Mouse (Mus musculus) induced T-regulatory cell, adult 2 months (primary cell): ENCODE data around the gene Krt7.

Experiments used
- DNase-seq: peaks from one replicate; pipeline ENCODE4 v3.0.0-alpha.2; 2012; ENCODE audit warnings: low read depth

Krt7 gene

DNA sequence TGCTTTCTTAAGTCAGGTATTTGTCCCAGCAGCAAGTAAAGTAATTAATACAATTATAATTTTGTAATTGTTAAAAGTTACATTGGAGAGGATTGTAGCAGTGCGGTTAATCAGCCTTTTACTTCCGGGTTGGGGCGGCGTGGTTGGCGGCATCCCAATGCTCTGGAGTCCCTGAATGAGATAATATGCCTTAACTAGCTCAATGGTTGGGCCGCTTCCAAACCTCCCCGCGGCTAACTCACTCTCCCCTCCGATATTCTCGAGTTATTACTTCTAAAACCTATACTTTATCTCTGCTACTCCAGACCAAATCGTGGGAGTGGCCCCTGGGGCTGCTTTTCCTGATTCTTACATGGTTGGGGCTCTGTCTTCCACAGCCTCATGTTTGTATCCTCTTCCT, 35.7 kb downstream of the Krt7 start:
- DNase-seq: no peak

- no peak for DNase-seq
Observed at GRCm38 (mm10) chr15:101447444-101447843, 36.6 kb downstream of the Krt7 start, which contains the start of gene Krt88. Krt88 (plus strand) TSS chr15:101447744.

- peak; percentile 62 for DNase-seq
Observed at GRCm38 (mm10) chr15:101453093-101453736, 42.4 kb downstream of the Krt7 start.

DNA sequence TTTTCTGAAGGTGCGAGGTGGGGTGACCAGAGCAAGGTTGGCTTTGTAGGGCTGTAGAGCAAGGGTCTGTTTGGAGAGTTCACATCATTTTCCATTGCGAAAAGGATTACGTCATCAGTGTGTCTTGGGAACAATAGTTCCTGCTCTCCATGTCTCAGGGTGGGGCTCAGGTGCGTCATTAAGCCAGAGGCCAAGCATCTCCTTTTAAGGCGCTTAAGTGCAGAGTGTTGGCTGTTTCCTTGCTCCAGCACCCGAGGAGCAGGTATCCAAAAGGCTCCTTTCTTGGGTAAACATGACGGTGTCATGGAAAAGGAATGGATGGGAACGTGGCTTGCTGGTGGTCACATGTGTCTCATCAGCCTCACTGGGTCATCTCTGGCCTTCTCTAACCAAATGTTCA, 43.9 kb downstream of the Krt7 start:
- DNase-seq: no peak

DNA sequence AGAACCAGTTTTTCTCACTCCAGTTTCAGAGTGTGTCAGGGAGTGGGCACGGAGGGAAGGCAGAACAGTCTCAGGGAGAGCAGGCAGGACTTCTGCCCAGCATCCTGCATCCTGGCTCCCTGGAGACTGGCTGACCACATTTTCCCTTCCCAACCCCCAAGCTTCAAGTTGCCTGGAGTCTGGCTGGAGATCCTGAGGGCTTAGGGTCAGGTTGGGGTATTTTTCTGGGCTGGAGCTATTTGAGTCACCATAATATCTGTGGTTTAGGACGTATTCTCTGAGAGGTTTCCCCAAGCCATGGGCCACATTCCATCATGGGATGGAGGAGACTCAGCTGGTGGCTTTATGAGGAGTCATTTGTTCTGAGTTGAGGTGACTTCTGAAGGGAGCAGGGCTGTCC, 44.4 kb downstream of the Krt7 start:
- no peak for DNase-seq

DNA sequence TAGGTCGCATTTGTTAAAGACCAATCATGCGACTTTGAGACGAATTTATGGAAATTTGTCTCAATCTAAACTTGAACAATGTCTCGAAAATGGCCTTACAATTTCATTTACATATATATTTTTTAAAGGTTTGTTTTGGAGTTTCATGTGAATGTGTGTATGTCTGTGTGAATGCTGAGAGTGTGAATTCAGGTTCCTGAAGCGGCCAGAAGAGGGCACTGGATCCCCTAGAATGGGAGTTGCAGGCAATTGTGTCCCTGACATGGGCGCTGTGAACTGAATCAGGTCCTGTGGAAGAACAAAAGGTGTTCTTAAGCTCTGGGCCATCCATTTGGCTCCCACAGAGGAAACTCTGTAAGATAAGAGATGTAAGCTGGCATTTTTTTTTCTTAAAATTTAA, 45.0 kb downstream of the Krt7 start:
- DNase-seq: no peak

GRCm38 (mm10) chr15:101458361-101458930, 47.6 kb downstream of the Krt7 start:
- DNase-seq: no peak

DNA sequence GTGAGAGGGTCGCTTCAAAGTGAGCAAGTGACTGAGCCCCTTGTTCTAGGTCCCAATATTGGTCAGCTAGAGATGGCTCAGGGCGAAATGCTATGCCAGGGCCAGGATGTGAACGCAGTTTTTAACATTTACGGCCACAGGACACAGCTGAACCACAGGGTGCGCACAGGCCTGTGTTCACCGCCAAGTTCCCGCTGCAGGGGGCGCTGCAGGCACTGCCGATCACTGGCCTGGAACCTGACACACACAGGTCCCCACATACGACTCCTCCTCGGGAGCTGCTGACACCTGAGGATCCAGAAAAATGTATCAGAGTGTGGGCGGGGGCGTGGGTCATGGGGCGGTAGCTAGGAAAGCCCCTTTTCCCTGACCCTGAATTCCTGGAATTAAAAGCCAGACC, 48.4 kb downstream of the Krt7 start:
- no peak for DNase-seq

DNA sequence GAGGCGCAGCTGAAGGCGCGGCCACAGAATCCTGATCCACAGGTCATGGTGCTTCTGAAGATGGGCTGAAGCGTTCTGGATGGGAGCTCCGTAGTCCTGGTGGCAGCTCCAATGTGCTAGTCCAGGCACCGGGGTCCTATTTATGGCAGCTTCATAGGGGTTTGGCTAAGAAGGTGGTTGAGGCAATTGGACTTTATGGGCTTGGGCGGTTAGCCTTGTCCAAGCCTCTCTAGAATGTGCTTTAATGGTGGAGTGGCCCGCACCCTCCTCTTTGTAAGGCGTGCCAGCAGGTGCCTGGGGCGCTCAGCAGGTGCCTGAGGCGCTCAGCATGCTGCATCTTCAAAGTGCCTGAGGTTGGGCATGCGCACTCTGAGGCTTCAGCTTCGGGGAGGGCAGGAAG, 52.8 kb downstream of the Krt7 start, which contains the start of gene Krt81:
Gene Krt81, minus strand, starts transcription at position 101 of the 400 bp plus-strand sequence.
- no peak for DNase-seq

DNA sequence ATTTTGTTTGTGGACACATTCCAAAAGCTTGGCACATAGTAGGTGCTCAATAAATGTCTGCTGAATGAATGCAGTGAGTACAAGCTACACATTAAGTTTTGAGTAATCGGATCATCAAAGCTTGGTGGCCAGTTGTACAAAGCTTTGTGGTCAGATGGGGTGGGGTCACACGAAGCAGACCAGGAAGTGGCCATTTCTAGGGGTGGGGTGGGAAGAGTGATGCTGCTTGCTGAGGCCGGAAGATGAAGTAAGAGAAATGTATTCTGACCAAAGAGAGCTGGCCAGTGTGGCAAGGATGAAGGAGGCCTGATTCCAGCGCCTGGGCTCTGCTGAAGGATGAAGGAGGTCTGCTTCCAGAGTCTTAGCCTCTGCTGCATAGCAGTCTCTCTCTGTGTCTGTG, 58.2 kb downstream of the Krt7 start:
- no peak for DNase-seq

DNA sequence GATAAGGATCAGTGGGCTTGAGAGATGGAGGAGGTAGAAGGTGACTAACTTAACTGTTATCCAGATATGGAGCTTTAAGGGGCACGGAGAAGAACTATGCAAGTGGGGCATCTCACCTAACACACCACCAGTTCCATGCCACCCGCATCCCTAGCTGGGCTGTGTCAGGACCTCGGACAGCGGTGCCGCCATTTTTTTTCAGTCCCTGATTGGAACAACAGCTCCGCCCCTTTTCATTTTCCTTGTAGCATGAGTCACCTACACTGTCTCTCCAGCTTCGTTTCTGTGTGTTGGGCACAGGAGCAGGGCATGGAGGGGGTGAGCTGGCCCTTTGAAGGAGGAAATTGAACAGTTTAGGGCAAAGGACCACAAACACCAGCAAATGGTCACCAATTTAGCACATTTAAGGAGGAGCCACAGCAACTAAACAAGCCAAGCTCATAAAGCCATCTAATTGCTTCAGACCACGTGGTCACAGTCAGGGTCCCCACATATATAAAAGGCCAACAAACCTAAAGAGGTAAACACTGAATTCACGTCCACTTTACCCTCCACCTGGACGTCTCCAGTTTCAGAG, 62.2 kb downstream of the Krt7 start, which contains the start of gene Krt86:
Gene Krt86, plus strand, starts transcription at position 527 of the 577 bp plus-strand sequence.
- peak; percentile 25 for DNase-seq

- DNase-seq: peak; percentile 46
Observed at GRCm38 (mm10) chr15:101479007-101479665, 68.3 kb downstream of the Krt7 start.

DNA sequence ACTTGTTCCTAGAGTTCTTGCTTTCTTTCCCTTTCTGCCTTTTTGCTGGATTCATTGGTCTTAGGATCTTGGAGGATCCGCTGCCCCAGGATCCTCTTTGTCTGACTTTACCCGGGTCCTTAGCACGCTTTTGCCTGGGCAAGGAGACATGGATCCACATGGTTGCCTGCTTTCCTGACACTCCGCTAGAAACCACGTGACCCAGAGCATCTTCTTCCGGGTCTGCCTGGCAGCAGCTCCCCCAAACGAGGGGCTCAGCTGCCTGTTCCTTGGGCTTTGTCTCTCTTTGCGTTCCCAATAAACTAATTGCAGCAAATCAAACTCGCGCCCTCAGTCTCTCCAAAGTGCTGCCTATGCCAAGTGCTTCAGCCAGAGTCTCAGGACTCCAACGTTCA, 68.8 kb downstream of the Krt7 start:
- DNase-seq: no peak
